Mouse (Mus musculus) C2C12 (cell line): Measurements from ENCODE around the gene Entpd1.

Experiments
- CEBPB ChIP-seq: IDR thresholded peaks from one replicate; pipeline ENCODE4 v1.6.1; 2011; ENCODE audit warnings: low read depth, mild to moderate bottlenecking, control low read depth, moderate library complexity
- CTCF ChIP-seq: IDR thresholded peaks from one replicate; pipeline ENCODE4 v1.5.1; 2011; ENCODE audit not compliant: control insufficient read depth, insufficient read depth, insufficient read length
- FOSL1 ChIP-seq: IDR thresholded peaks from one replicate; pipeline ENCODE4 v1.8.0; 2011; ENCODE audit warnings: mild to moderate bottlenecking, low read length; ENCODE audit not compliant: poor library complexity, insufficient read depth, severe bottlenecking
- MAX ChIP-seq: IDR thresholded peaks from one replicate; pipeline ENCODE4 v1.6.1; 2011; ENCODE audit warnings: mild to moderate bottlenecking, control low read depth
- MYOD1 ChIP-seq: IDR thresholded peaks from one replicate; pipeline ENCODE4 v1.6.1; 2011; ENCODE audit warnings: low read depth; ENCODE audit not compliant: control insufficient read depth, insufficient read length
- MYOG ChIP-seq: IDR thresholded peaks from one replicate; pipeline ENCODE4 v1.6.1; 2011; ENCODE audit not compliant: control insufficient read depth, insufficient read length; ENCODE audit errors: extremely low read depth

GRCm38 (mm10) chr19:40581662-40582061 is 30.5 kb upstream of the Entpd1 start:
- TF ChIP-seq CTCF (no peak), MAX (no peak), FOSL1 (no peak), MYOD1 (no peak), CEBPB (no peak), MYOG (no peak)
